Mouse (Mus musculus) regulatory T cell (primary cell): ENCODE results near the gene Ntf3.

Source experiments
- in situ Hi-C: fragments of 300-600 bp; cut with MboI, MseI; formaldehyde crosslinking; loops from one replicate; pipeline ENCODE4 v1.15.1; 2025; ENCODE audit warnings: high pct_unique_total_duplicates

Gene Ntf3

DNA sequence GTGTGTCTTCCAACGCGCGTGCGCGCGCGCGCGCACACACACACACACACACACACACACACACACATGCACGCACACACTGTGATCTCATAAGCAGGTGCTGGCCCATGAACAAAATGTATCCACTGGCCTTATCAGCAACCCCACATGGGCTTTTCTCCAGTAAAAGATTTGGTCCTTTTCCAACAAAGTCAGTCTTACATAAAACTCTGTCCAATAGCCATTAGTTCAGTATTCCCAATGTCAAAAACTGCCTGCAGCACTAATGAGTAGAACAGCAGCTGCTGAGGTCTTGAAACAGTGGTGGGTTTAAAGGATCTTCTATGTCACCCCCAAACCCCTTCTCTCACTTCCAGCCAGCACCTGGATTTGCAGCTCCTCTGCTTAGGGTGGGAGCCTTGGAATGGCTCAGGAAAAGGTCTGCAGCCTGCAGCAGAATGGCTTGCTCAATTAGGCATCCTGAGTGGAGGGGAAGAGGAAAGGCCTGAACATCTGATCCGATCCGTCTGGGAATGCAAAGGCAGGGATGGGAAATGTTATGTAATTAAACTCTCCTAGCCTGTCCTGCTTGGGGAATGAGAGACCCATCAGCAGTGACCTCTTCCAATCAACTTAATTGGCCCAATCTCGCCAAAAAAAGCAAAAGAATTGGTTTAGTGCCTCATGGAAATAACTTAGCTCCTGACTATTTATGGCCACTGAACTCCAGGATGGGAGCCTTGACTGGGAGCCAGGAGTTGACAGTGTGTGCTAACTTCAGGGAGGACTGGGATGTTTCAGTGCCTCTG is 7.2 kb downstream of the Ntf3 start:
- in situ Hi-C loops = no loop called here

DNA sequence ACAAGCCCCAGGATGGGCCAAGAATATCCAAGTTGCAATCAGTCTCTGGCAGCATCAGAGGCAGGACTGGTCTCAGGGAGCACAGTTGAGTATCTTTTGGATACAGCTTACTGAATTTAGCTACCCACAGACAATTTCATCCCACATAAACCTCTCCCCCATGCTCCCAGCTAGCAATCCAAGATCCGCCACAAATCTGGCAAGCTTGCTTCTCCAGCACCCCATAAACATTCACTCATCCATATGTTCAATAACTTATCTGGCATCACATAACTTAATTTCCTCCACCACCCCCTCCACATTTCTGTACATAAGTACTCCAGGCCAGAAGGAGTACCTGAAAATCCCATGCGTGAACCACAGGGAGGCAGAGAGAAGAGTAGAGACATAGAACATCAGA is 10.8 kb downstream of the Ntf3 start:
- in situ Hi-C loops = no loop called here

DNA sequence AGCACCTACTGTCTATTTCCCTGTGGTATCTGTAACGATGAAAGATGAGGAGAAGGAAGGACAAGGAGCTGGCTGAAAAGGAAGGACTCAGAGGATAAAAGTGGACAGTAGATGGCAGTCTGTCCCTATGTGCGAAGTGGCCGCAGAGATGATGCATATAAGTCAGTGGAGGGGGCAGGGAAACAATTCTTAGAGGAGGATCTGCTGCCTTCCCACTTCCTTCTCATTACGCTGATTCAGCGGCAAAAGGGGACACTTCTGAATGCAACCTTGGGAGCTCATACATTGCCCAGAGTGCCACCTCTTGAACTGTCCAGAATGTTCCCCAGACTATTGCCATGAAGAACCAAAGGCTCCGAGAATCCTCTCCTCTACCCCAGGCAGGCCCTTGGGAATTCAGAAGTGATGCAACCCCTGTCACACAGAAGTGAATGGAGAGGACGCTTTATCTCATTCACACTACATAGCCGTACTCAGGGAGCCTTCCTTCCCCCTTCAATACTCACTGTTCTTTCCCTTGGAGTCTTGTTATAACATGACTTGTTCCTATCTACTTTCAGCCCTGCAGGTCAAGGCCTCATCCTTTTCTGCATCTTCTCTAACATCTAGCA is 12.2 kb downstream of the Ntf3 start:
- in situ Hi-C loops = no loop called here

DNA sequence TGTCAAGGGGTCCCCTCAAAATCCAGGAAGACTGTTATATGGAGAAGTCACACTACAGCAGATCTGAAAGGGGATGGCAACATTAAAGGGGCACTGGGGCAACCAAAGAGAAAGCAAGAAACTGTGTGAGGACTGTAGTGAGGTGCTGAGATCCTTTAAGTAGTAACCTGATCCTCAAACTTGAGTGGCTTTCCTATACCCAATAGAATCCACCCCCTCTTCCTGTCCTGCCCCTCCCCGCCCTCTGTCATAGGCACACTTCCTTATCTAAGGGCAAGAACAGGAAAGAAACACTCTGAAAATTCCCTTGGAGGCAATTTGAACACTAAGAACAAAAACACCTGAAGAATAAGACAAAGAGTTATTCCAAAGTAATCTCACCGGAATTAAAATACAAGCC is 13.6 kb downstream of the Ntf3 start:
- in situ Hi-C loops = no loop called here

DNA sequence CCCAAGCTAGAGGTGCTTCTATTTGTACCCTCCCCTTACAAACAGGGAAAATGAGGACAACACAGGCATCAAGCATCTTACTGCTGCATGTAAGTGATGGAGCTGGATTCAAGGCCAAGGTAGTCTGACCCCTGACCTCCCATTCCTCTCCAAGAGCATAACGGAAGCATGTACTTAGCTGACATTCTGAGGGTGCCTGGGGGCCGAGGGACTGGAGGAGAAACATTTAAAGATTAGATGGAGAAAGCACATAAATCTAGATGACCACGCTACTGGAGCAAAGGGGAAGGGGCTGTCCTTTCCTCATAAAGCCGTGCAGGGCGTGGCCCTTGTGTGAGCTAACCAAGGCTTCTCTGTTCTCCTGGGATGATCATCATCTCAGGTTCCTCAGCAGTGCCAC is 23.1 kb downstream of the Ntf3 start:
- in situ Hi-C loops = no loop called here

DNA sequence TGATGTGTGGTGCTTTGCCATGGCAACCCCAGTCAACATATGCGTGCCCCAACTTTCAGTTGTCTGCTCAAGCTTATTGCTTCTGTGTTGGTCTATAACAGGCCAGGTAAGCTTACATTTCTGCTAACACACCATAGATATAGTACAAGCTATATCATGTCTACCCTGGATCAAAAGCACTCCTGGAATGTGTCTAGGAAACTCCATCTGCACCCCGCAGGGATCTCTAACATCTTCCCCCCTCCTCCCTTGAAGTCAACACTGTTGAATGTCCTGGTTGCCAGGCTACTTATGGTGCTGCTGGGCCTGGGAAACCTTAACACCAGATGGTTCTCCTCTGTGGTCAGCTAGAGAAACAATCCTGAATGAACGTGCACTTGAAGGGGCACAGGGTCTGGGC is 24.0 kb downstream of the Ntf3 start:
- in situ Hi-C loops = no loop called here

DNA sequence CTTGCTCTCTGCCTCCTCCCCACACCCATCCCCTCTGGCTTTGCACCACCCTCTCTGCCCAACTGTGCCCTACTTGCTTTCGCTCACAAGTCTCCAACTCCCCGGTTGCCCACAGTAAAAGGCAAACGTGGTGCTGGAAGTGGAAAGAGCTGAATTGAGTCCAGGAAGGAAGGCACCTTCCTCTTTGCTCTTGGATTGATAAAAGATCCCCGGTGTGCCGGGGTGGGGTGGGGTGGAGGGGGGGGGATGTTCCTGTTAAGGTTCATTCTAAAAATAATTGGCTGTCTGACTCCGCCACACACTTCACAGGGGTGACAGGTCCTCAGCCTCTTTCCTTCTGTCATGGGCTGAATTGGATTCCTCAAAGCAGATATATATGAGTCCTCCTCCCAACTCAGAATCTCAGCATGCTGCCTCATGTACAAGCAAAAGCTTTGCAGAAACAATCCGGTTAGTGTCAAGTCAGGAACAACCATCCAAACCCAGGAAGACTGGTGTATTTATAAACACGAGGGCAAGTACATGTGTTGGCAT is 24.6 kb downstream of the Ntf3 start:
- in situ Hi-C loops = no loop called here

DNA sequence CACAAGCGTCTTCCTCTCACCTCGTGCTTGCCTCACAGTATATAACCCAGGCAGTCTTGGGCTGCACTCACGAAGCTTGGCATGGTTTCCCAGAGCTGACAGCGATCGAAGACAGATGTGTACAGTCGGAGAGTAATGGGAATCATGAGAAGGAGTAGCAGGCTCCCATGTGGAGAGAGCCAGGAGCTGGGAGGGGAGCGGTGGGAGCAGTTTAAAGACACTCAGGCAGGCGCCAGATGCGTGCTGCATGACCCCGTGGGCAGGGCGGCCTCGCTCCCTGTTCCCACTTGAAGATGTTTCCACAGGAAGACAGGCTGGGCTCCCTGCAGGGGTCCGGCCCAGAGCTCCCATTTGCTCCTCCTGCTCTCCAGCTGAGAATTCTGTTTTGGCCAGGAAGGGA is 25.2 kb downstream of the Ntf3 start:
- in situ Hi-C loops = no loop called here

DNA sequence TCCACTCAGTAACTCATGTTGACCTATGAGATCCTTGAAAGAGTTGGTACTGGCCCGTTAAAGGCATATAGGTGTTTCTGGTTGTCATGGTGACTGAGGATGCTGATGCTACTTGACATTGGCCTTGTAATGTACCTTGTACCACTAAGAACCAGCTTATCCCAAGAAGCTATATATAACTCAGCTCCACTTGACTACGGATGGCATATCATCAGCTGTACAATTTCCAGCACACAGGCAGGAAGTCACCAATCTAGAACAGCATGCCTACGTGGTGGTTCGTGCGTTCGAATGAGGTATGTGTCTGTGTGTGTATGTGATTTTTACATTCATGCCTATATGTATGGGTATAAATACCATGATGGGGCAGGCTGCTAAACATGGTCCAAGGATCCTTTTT is 25.7 kb downstream of the Ntf3 start:
- in situ Hi-C loops = no loop called here

DNA sequence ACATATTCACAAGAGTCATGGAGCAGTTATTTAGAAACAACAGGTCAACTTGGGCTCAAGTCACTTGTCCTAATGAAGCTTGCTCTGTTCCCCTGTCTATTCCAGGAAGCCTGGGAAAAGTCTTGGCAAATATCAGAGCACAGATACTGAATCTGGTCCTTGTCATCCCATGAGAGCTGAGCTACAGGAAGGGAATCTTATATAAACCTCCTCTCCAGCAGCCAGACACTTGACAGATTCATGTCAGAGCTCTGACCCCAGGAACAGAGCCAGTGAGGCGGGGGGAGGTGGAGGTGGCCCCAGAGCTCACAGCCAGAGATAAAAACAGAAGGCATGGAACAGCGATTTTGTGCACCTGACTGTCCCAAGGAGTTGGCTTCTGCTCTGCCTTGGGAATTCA is 26.3 kb downstream of the Ntf3 start:
- in situ Hi-C loops = no loop called here

DNA sequence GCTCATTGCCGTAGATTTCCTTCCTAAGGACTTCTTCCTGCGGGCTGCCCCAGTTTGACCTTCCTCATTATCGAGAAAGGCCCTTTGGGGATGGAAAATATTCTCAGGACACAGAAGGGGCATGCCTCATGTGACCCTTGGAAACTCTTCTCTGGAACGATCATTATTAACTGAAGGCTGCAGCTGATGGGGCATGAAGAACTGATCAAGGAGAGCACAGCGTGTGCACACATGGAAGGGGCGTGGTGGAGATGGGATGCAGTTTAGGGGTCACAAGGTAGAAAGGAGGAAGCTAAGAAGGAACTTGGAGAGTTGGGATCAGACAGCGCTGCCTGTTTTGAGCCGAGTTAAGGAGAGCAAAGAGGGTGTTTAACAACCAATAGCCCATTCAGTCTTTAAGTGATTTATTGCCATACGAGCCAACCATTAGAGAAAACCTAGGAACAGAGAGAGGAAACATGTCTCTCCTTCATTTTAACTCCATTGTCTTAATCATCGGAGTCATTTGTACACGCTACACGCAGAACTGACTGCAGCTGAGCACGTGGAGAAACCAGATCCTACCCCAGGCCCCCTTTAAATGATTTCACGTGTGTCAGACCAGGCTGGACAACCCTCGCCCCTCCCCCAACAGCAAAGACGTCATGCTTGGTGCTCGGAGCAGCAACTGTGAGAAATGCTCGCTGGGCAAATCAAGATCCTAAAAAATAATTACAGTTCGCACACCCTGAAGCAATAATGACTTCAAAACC is 32.4 kb downstream of the Ntf3 start:
- in situ Hi-C loops = no loop called here

DNA sequence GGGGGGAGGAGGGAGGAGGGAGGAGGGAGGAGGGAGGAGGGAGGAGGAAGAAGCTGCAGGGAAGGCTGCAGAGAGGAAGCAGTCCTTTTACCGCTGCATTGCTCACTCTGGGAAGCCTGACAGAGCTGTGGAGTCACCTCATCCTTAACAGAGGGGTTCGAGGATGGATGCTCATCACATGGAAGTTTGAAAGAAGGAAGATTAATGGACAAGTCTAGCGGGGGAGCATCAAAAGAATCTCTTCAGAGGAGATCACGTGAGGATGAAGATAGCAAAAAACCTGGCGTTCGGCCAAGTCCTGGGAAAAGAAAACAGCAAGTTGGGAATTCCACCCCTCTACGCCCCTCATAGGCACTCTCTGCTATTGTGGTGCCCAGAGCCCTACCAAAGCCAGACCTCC is 38.5 kb downstream of the Ntf3 start:
- in situ Hi-C loops = no loop called here

DNA sequence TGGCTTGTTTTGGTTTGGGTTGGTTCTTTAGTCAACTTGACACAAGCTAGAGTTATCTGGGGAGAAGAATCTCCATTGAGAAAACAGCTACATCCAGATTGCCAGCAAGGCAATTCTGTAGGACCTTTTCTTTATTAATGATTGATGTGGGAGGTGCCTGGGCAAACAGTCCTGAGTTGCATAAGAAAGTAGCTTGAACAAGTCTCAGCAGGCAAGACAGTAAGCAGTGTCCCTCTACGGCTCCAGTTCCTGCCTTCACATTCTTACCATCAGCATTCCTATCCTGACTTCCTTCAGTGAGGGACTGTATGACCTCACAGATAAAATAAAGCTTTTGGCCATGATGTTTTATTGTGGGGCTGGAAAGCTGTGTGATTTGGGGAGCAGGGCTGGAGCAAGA is 48.5 kb downstream of the Ntf3 start:
- in situ Hi-C loops = no loop called here

DNA sequence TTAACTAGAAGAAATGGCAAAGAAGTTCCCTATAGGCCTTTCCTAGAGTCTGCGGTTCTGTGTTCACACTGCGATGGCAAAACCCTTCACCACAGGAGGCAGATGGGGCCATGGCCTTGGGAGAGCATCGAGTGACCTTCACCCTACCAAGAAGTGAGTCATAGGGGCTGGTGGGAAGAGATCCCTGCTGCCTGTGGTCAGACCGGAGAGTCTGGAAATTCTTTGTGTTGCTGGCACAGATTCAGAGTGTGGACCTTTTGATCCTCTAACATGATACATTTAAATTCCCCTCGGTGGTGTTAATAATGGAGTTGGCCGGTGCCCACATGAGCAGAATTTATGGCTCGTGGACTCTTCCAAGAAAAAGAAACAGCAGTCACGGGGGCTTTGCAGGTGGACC is 49.5 kb downstream of the Ntf3 start:
- in situ Hi-C loops = no loop called here

DNA sequence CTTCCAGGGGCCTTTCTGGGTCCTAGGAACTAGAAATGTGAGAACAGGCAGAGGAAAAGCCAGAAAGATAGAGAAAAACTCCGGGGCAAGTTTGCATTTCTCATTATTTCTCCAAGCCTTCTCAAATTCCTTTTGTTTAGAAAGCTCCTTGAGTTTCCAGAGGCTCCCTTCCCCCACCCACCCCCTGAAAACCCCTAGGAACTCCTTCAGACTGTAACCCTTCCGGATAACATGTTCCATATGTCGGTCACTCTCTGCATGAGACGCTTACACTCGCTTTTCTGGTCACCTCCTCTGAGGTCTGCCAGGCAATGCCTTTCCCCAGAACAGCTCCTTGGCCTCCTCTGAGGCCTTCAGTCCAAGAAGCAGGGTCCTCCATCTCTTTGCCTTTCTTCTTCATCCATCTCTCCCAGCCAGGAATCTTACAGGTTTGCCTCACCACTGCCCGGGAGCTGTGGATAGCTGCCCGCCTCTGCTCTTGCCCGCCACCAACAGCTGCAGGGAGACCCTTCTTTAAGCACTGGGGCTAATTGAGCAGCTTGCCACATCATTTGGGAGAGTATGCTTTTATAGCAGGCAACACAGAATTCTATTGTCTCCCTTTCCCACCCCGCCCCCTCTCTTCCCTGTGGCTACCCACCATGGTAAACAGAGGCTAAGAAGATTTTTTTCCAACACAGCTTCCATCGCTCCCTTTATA is 51.6 kb downstream of the Ntf3 start:
- in situ Hi-C loops = no loop called here

DNA sequence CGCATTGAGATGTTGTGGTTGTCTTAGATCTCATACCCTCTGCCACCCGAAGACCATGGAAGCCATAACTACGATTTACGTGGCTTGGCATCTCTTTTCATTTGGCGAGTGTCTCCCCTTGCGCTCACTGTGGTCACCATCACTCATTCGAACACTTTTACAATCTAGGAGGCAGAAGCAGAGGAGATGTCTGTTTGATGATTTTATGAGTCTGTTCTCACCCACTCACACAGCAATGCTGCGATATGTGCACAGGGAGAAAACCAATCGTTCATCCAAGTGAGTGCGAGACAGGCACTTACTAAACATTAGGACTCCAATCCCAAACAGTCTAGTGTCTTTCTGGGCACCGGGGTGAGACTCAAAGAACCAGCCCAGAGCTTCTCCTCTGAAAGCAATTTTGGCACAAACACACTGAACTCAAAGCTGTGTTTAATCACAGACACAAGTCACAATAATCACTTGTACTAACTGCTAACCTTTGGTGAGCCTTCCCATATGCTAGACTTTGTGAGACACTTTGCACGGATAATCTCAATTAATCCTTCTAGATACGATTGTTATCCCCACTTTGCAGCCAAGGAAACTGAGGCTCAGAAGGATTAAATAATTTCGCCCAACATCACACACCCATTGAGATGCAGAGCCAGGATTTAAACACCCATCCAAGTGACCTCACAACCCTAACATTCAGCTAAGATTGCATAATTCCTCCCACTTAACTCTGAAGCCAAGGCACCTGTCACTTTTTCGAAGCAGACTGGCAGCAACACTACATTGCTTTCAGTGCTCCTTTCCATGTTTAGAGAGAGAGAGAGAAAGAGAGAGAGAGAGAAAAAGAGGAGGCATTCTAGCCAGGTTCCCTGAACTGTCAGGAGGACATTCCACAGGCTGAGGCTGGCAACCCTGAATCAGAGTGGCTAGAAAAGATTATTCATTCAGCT is 55.5 kb downstream of the Ntf3 start:
- in situ Hi-C loops = no loop called here

DNA sequence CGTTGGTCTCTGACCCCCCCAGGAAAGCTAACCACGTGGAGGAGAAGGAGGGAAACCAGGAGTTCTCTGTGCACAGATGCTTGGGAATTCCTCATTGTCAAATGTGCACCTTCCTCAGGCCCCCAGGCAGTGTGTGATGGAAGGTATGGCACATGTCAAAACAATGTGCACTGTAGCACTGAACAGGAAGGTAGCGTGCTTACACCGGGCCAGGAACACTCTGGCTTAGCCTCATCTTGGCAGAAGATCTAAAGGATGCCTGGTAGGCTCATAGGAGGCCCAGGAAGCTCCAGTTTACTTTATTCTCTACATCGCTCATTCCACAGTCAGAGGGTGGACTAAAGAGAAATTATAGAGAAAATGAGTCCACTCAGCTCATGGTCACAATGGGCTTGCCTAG is 57.5 kb downstream of the Ntf3 start:
- in situ Hi-C loops = no loop called here

DNA sequence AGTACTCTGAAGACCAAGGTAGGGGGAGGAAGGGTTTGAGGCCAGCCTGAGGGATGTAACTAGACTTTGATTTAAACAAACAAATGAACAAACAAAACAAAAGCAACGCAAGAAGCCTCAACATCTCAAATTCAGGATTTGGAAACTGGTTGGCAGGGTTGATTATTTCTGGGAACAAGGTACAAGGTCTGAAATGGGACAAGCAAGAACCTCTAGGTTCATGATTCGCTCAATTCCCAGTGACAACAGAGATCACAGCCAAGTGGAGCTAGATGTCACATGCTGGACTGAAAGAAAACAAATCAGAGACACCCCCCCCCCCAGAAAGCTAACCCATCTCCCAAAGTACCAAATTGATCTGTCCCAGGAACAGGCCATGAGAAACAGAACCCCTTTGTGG is 57.9 kb downstream of the Ntf3 start:
- in situ Hi-C loops = no loop called here

DNA sequence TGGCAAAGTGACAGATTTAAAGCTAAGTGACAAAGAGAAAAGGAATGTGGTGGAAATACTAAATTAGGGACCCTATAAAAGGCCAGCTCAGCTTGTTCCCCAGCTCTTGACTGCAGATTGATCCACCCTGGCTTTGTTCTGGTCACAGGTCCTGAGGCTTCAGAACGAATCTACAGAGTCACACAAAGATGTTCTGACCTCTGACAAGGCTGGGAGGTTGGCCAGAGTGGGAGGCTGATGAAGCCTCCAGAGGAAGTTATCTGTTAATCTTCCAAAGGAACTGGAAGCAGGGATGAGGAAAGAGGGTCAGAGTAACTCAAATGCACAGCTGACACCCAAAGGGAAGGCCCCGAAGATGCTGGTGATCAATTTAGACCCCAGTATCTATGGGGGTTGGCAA is 59.3 kb downstream of the Ntf3 start:
- in situ Hi-C loops = no loop called here

DNA sequence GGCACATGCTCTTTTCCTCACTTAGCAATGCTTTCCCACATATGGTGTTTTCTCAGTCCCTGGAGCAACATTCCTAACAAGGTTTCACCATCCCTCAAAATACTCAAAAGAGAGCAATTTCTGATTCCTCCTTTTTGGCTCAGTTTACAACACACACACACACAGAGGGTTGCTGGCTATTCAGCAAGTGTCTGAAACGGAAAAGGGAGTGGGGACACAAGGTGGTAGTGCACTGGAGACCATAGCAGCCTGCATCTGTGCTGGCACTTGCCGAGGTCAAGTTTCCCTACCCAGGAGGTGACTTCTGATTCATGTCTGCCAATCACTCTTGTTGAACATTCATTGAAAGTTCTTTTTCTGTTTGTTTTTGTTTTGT is 59.9 kb downstream of the Ntf3 start:
- in situ Hi-C loops = no loop called here
